Mouse (Mus musculus) spleen, adult 18-20 months (tissue): ENCODE measurements around the gene Slc25a13.

Source experiments
- DNase-seq, 2 experiments: peaks; one replicate each; pipeline ENCODE4 v3.0.0; 2022; ENCODE audit warnings: mixed read lengths in 2 of 2

Gene Slc25a13

DNA sequence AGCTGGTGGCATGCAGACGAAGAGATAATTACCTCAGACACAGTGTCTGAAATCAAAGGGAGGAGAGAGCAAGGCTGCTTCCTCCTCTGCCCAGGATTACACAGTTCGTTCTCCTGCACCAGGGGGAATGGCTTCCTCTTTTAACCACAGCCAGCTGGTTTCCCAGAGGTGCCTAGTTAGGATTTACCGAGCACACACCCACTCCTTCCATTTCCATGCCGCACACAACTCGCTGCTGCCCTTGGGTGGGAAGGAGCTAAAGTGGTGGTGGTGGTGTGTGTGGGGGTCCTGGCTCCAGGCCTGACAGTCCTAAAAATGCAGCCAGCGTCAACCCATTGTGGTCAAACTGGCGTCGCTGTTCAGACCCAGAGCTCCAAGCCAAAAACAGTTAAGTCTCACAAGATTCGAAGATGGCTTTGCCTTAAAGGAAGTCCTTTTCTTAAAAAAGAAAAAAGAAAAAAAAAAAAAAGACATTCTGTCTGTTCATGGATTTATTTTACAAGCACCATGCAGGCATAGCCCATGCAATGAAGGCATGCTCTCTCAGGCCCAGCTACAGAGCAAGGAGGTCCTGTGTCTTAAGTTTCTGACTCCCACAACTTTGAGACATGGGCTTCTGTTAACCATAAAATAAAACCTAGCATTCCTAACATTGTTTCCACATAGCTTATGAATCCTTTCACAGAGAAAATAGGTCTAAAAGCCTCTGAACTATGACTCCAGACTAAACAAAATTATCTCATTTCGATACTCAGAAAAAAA is 104.0 kb downstream of the Slc25a13 start:
- no peak for DNase-seq

DNA sequence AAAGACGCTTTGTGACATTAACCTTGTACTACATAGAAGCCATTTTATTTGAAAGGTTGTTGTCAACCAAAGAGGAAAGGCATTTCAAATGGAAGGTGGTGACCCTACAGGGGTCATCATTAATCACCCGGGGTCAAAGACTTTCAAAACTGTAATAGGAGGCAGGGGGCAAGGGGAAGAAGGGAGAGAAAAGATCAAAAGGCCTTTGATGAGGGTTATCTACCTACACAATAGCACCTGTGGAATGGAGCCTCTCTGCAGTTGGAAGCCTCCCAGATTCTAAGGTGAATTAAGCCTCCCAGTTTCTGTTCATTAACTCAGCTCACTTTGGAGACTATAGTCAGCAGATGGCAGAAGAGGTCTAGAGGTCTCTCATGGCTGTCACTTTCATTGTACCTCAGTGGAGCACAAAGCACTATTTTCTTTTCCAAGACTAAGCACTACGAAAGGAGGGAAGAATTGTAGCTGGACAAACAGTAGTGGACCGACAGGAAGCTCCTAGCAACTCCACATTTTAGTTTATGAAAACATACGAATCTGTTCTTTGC is 109.5 kb downstream of the Slc25a13 start:
- no peak for DNase-seq

DNA sequence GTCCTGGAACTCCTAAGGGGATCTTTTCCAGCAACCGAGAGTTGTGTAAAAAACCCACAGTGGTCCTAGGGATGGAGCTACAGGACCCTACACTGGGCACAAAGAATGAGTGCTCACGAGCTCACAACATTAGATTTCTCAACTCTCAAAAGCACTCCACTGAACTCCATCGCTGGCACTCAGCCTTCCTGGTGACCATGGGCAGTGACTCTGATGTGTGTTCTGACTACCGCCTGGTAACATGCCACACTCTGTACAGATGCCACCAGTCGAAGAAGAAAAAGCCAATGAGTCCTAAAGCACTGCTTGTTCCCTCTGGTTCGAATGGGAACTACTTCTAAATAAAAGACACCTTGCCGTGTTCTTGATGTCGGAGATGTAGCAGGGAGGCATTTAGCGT is 111.4 kb downstream of the Slc25a13 start:
- DNase-seq: no peak

DNA sequence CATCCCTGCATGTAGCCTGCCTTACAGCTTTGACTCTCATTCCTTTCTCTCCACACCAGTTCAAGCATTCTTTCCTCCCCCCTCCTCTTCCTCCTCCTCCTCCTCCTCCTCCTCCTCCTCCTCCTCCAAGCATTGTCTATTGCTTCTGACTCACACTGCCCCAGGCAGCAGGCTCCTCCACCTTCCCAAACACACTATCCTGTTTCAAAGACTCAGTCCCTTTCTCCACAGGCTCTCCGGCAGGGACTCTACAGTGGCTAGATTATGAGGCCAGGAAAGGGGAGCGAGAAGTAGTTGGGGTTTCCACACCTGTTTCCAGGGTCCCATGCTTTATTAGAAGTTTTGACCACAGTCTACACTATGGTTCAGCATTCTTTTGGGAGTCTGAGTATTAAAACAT is 113.5 kb downstream of the Slc25a13 start:
- no peak for DNase-seq

DNA sequence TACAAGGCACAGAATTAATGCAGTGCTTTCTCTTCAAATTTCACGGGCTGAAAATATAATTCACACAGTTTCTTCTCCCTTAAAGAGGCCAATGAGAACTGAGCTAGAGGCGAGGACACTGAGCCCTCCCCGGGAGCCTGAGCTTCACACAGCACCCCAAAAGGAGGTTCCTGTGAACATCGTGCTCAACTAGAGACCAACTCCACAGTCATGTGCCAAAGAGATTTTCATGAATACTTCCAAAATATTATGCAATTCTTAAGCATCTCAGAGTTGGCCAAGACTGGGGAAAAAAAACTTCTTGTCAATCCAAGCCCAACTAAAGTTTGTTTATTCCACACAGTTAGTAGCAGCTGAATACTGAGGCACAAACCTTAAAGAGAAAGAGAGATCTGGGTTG is 115.4 kb downstream of the Slc25a13 start:
- DNase-seq: no peak

DNA sequence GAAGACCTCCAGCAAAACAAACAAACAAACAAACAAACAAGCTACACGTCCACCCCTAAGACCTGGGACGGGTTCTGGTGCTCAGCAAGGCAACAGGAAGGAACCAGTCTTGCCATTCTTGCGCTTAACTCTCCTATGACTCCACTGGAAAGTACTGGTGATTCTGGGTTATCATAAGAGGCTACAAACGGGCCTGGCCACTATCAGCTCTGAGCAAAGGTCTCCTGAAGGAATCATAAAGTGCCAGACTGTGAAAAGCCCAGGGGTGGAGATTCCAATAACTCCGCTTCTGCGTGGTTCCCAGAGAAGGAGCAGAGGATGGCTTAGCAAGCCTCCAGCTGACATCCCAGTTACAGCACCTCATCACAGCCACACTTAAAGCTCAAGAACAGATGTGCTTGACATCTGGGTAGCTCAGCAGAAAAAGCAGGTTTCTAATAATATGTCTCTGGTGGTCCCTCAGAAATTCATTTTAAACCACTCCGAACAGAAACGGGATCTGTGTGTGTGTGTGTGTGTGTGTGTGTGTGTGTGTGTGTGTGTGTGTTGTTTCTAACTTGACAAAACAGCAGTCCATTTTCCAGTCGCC is 116.0 kb downstream of the Slc25a13 start:
- no peak for DNase-seq

DNA sequence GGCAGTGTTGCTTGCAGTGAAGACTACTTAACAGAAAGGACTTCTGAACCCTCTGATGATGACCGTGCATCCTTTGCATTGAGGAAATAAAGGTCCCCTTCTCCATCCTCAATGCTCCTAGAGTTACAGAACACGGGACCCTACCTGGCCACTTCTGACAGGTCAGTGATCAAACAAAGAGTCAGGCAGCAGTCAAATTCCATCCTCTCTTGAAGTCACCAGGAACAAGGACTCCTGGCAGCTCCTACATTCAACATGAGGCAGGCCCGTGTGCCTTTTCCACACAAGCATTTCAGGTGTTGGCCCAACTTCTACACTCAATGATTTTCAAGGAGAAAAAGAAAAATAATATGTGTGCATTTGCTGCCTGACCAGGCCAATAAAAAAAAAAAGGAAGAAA is 123.0 kb downstream of the Slc25a13 start:
- no peak for DNase-seq

DNA sequence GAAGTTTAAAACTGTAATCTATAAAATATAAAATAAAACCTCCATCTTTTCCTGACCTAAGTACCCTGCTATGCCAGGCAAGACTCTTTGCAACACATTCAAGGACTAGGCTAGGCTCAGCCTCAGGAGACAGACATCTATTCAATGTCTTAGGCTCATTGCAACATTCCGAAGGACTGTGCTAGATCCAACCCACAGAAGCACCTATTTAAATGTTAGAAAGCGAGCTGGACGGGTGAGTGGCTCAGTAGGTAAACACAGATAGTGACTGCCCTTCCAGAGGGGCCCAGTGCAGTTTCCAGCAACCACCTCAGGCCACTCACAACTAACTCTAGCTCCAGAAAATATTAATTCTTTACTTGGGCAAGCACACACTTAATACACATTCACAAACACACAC is 123.5 kb downstream of the Slc25a13 start:
- DNase-seq: no peak

DNA sequence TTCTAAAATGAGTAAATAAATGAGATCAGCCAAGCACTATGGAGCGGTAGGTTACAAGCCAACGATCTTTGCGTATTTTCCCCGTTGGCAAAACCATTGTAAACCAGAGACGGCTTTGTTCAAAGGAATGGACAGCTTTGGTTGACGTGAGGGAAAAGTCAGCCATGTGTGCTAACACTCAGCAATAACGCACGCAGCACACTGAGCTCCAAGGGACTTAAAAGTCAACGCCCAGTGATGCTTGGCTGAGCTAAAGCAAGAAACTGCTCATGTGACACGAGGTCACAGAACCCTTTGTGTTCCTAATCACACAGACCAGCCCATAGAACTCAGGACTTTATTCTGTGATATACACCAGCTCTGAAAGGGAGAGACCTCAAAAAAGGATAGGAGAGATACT is 124.5 kb downstream of the Slc25a13 start:
- no peak for DNase-seq

DNA sequence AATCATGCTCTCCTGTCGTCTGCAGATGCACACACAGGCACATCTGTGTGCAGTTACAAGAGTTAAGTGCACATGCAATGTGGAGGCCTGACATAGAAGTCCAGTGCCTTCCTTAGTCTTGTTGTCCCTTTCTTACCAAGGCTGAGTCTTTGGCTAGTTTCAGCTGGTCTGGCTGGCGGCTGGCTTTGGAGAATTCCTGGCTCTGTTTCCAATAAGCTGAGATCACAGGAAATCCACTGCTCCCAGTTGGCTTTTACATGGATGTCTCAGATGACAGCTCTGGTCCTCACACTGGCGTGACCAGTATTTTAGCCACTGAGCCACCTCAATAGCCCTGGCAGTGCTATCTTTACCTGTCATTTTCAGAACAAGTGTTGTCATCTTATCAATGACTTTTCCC is 126.0 kb downstream of the Slc25a13 start:
- DNase-seq: no peak

DNA sequence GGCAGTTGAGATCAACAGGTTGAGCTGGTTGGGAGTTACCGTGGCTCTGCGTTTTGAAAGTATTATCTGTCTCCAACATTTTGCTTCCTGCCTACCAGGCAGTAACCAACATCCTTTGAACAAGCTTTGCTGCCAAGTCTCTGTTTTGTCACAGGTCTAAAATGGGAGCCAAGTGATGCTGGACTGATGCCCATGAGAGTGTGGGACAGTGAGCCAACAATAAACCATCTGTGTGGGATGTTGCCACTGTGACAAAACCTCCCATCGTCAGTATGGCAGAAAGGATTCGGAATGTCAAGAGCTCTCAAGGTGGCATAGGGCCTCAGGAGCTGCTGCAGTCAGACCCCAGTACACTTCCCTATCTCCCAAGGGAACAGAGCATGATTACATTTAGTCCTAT is 128.8 kb downstream of the Slc25a13 start:
- no peak for DNase-seq

DNA sequence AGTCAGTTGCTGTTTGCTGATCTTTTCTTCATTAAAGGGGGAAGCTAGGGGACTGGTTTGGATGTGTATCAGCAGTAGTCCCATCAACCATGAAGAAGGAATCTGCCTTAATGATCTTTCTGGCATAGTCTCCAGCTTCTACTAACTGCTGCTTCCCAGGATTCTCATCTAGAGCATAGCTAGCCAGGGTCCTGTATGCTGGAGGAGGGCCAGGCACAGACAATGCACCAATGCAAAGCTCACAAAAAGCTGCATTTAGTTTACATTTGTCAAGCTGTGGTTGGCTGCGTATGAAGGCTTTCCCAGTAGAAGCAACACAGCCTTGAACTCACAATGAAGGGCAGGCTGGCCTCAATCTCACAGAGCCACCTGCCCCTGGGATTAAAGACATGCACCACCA is 136.5 kb downstream of the Slc25a13 start:
- DNase-seq: no peak

DNA sequence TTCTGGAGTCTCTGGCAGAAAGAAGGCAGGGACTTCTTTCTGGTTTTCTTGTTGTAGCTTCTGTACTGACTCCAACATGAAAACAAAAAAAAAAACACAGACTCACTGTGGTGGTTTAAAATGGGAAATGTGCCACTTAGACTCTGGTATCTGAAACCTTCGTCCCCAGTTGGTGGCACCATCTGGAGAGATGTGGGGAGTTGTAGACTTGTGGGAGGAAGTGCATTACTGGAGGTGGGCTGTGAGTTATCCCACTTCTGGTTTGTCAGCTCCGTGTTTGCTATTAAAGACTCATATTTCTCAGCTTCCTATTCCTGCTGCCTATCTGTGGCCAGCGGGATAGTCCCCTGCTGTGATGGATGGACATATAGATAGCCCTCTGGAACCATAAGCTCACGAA is 139.7 kb downstream of the Slc25a13 start:
- DNase-seq: no peak

DNA sequence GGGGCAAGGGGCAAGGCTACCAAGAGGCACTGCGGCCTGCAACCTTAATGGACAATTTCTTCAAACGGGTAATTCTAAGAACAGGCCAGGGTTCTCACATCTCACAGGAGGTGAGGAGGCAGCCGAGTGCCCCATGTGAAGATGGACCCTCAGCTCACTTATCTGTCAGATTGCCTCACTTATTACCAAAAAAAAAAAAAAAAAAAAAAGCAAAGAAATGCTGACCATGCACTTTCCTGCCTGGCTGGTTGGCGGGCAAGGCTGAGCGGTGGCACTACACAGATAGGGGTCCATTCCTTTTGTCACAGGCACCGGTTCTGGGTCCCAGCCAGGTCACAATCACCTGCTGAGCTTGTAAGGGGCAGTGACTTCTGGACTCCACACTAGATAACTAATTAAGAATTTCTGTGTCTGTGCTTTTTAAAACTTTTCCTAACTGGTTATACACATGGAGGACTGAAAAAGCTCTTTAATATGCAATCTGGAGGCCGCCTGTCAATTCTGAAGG is 141.0 kb downstream of the Slc25a13 start:
- no peak for DNase-seq

DNA sequence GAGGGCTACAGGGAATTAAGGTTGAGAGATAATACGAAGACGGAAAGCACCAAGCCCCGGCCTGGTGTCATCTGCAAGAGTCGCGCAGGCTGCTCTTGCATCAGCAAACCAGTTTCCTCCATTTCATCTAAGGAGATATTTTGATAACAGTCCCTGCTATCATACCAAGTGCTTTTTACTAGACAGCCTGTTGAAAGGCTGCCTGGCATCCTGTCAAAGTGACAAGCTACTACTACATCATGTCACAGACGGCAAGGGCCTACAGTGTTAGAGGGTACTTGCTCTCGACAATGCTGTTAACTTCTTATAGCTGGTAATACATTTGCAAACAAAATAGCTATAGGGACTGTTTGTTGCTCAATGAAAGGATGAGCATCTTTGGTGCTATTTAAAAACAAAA is 145.9 kb downstream of the Slc25a13 start:
- DNase-seq: no peak

DNA sequence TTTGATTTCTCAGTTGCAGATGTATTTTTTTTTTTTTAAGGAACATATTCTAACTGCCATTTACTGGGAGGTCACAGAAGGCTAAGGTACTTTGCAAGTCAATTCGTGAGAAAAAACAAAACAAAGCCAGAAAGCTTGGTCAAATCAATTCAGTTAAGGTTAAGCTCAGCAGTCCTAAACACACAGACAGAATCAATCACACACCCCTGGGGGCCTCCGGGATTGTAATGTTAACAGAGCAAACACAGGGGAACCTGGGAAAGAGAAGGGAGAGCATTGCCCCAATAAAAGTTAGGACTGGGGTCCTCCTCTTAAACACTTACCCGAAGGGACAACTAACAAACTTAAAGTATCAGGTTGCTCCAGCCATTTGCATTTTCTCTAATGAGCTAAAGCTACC is 147.0 kb downstream of the Slc25a13 start:
- DNase-seq: no peak

DNA sequence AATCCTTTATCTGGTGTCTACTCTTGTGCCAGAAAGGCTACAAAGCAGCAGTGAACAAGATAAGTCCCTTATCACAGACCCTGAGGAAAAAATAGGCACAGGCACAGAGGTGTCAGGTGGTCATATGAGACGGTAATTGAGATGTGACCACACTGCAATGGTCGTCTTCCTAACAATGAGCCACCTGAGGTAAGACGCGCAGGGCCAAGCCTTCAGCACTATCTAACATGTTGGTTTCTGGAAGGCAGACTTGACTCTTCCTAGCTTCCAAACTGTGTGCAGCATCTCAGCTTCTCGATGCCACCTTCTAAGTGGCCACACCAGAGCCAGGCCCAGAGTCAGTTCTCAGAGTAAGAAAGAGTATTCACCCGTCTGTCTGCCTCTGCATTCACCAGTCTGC is 149.8 kb downstream of the Slc25a13 start:
- no peak for DNase-seq

DNA sequence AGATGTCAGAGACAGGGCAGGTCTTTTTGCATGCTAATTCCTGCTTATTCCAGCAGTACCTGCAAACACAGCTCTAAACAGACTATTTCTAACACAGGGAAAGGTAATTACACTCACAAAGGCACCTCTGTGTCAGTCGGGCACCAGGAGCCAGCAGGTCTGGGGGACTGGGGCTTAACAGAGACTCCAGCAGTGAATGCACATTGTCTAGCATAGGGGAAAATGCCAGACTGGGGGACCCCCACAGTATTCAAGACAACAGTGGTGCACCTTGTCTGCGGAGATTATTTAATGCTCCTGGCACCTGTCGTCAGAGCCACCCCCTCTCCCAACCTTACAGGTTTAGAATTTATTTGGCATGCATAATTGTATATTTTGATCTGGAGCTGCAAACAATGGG is 158.4 kb downstream of the Slc25a13 start:
- DNase-seq: no peak

DNA sequence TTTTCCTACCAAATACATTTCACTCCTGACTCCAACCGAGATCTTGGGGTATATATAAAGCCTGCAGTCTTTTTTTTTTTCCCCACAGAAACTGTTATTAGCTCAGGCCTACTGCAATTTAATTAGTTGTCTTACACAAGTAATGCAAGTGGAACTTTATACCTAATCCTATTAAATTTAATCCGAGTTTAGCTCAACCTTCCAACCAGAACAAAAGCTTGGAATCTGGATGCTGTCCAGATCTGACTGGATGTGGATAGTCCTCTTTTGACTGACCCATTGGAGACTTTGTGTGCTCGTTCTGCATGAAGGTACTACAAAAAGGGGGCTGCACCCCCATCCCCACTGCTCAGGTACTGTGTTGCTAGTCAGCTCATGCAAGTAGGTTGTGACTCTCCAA is 163.0 kb downstream of the Slc25a13 start:
- DNase-seq: no peak

DNA sequence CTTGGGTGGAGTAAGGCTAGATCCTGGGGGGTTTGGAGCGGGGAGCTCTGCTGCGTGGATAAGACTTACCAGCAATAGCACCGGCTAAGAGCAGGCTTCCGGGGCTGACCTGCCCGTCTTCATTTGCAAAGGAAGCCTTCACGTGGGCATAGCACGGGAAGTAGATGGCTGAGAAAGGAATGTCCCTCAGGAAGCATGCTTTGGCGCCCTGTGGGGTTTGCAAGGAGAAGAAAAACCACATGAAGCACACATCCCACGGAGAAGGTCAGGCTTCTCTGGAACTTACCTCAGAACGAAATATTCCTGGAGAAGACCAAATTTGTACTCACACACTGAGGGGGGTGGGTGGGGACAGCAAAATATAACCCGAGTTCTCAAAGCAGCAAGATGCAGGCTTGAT is 164.3 kb downstream of the Slc25a13 start:
- DNase-seq: no peak

DNA sequence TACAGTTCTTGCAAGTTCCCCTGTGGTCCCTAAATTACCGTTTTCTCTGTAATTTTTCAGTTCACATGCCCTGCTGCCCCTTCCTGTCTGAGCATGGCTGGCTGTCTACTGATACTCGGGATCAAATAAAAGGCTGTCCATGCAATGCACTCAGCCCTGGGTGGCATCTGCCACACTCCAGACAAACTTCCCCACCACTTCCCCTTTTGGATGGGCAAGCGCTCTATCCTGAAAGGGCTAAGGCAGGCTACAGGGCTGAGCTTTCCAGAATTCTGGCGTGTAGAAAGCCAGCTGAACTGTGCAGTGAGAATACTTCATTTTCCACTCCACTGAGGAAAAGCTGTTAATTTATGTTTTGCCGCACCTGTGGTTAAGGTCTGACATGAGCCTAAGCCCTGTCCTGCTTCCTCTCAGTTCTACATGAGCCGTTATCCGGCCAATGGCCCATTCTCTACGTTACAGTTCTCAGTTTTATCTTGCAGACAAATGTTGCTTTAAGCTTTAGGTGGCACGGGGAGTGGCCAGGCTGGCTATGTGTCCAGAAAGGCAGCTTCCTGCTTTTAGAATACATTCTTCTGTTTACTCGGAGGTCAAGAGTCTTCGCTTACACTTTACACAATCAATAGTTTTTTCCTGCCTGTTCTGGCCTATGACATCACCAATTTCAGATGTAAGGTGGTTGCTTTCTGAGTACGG is 170.1 kb downstream of the Slc25a13 start:
- DNase-seq: no peak

DNA sequence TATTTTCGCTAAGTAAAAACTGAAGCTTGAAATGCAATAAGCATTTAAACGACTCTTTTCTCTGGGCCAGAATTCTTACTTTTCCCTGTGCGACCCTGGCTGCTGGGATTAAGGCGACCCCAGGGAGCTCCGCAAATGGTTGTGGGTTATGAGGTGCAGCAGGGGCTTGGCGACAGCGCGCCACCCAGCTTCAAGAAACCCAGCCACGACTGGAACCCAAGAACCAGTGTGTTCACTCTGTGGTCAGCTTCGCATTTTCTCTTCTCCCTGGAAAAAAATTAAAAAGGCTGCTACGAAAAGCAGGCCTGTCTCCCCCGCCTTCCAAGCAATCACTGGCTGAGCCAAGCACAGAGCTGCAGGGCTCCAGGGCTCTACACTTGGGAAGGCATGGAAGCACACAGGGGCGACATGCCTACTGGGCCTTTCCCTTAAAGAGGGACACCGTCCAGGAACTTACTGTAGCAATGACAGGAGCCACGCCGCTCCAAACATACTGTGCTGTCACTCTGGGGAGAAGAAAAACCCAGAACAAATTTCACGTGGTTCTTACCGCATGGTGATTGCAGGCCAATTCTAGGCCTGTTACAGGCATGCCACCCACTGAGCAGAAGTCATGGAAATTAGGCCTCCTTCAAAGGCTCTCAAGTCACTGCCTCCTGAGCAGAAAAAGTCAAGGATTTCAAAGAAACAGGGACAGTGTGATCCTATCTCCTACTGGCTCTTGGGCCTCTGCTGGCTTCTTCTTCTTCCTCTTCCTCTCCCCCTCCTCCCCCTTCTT is 178.0 kb downstream of the Slc25a13 start:
- DNase-seq: no peak

DNA sequence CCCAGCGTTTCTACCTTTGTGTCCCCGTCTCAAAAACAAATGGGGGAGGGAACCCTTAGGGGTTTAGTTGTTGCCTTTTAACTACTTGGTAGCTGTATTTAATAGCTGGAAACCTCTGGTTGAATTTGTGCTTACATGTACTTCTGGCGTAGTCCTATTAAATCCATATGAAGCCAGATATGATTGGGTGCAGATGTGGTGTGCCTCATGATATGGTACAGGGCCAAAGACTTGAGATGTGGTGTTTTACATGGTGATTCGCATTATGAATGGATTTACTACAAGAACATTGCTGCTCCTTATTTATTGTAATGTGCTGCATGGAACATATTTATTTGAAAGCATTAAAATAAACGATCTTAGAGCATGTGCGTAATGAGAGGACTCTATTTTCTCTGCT is 189.3 kb downstream of the Slc25a13 start:
- no peak for DNase-seq
